In genomic region chr11:61593069-61593468, GRCm38 (mm10) we compare ENCODE assay signal across 32 mouse cellular contexts. TPM values are rescaled to one million over a fixed set of nuclear protein-coding genes. Genes with fewer than 3 reads are reported as not detected.
"Had no signal": no experiment of that assay in that cellular context is flagged by ENCODE, and none has a peak within 500 bp of the region (broad histone marks: within the 10 kb centered on the region; RNA-seq: fewer than 3 reads in every experiment).

No protein-coding gene starts in this region.

- H3K9me3 ChIP-seq: heart, embryonic 10.5 days; heart, embryonic 13.5 days; heart, embryonic 15.5 days; hindbrain, embryonic 12.5 days; hindbrain, embryonic 13.5 days; hindbrain, embryonic 15.5 days; intestine, embryonic 15.5 days; kidney, embryonic 15.5 days had no signal

- H3K36me3 ChIP-seq: heart, embryonic 10.5 days; heart, embryonic 12.5 days; heart, embryonic 13.5 days; heart, embryonic 15.5 days; hindbrain, embryonic 10.5 days; hindbrain, embryonic 12.5 days; hindbrain, embryonic 13.5 days; hindbrain, embryonic 15.5 days; intestine, embryonic 15.5 days; kidney, embryonic 15.5 days had no signal

- H3K27ac ChIP-seq: heart, embryonic 10.5 days; heart, embryonic 13.5 days; heart, embryonic 15.5 days; hindbrain, embryonic 10.5 days; hindbrain, embryonic 12.5 days; hindbrain, embryonic 13.5 days; hindbrain, embryonic 14.5 days; hindbrain, embryonic 15.5 days; hindbrain, postnatal 0 days; intestine, embryonic 15.5 days; kidney, embryonic 15.5 days; kidney, postnatal 0 days; layer of hippocampus, adult 2 months; left cerebral cortex, adult 2 months had no signal

- DNase-seq: heart, postnatal 10 days; heart, postnatal 14 days; heart, postnatal 36 days; heart, postnatal 4 days; kidney, adult 11 months; kidney, adult 18-20 months; kidney, adult 2 months; kidney, adult 8-10 months; kidney, adult 9 months; kidney, postnatal 10 days; kidney, postnatal 14 days; kidney, postnatal 25 days; kidney, postnatal 36 days; kidney, postnatal 4 days; layer of hippocampus, adult 9-11 months; layer of hippocampus, postnatal 36 days had no signal

- H3K9ac ChIP-seq: heart, embryonic 12.5 days; heart, embryonic 13.5 days; heart, embryonic 15.5 days; hindbrain, embryonic 12.5 days; hindbrain, embryonic 13.5 days; hindbrain, embryonic 14.5 days; hindbrain, embryonic 15.5 days; intestine, embryonic 15.5 days; kidney, embryonic 15.5 days had no signal

- H3K27me3 ChIP-seq: heart, embryonic 12.5 days; heart, embryonic 13.5 days; hindbrain, embryonic 12.5 days; hindbrain, embryonic 13.5 days; hindbrain, embryonic 15.5 days; intestine, embryonic 15.5 days; kidney, embryonic 15.5 days had no signal

- H3K4me3 ChIP-seq: heart, embryonic 10.5 days; heart, embryonic 12.5 days; heart, embryonic 13.5 days; heart, embryonic 15.5 days; hindbrain, embryonic 10.5 days; hindbrain, embryonic 12.5 days; hindbrain, embryonic 13.5 days; hindbrain, embryonic 15.5 days; intestine, embryonic 15.5 days; kidney, embryonic 15.5 days; layer of hippocampus, adult 2 months; left cerebral cortex, adult 2 months had no signal

- H3K4me1 ChIP-seq: heart, embryonic 10.5 days; heart, embryonic 12.5 days; heart, embryonic 13.5 days; heart, embryonic 15.5 days; hindbrain, embryonic 12.5 days; hindbrain, embryonic 13.5 days; hindbrain, embryonic 15.5 days had no signal

RNA-seq across cellular contexts. Expression of gene Epn2, which starts 13.6 kb away (rescaled TPM):
- total RNA-seq: hematopoietic stem cell, adult 5-6 weeks had no signal
